Mouse (Mus musculus) spleen, adult 10 weeks (tissue): ENCODE results near the gene Lce3d. TPM values are rescaled to one million over a fixed set of nuclear protein-coding genes. Genes with fewer than 3 reads are reported as not detected.

Experiments used
- polyA plus RNA-seq: library from polyadenylated mRNA; stranded (reverse); fragments of 350-450 nt; fragmentation: Illumina TruSeq; extraction: RNeasy Lipid Tissue Mini Kit (QIAGEN cat#74804); gene quantifications from one replicate; pipeline ENCODE4 v1.2.3, GENCODE M21; 2015; ENCODE audit warnings: low replicate concordance; ENCODE audit not compliant: insufficient read depth

Lce3d gene
- not detected for polyA plus RNA-seq

GRCm38 (mm10) chr3:92957090-92957489, at the start of gene Lce3d:
Lce3d (plus strand) TSS chr3:92957390.

GRCm38 (mm10) chr3:92926130-92926529, 31.1 kb upstream of the Lce3d start, which contains the start of gene Lce3a:
Lce3a (minus strand) TSS chr3:92926230.

DNA sequence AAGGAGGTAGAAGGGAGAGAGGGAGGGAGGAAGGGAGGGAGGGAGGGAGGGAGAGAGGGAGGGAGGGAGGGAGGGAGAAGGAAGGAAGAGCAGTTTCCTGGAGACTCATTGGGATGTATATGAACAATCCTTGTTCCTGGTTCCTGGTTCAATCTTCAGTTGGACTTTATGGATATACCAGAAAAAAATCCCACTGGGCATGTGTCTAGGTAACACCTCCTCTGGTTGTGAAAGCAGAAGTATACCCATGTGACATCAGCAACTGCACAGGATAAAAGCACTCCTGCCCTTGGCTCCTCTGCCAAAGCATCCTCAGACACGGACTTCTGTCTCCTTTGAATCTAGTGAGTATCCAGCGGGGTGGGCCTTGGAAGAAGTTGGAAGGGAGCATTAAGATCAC, 24.5 kb upstream of the Lce3d start, which contains the start of gene Lce3b:
TSS of gene Lce3b (plus strand) at position 301 of the 400 bp plus-strand sequence.

DNA sequence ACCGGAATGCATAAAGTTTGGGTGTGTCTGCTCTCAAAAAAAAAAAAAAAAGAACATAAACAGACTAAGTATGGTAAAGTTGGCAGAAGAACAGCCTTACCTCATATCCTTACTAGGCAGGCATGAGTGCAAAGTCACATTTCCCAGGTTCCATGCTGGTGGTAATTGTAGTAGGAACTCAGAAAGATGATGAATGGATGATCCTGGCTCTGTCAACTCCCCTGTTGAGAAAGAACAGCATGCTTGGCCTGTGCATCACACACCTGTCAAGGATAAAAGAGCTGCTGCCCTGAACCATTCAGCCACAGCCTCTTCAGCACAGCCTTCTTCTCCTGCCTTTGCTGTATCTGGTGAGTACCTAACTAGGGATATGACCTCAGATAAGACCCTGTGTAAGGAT, 13.0 kb upstream of the Lce3d start, which contains the start of gene Lce3c:
TSS of gene Lce3c (plus strand) at position 301 of the 400 bp plus-strand sequence.

DNA sequence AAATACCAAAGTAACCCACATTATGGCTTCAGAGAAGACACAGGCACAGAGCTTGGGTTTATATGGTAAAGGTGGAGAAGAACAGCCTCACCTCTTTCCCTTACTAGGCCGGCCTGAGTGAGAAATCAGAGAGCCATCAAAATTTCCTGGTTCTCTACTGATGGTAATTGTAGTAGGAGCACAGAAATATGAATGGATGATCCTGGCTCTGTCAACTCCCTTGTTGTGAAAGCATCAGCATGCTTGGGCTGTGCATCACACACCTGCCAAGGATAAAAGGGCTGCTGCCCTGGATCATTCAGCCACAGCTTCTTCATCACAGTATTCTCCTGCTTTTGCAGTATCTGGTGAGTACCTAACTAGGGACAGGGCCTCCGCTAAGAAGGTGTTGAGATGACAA, 9.6 kb downstream of the Lce3d start, which contains the start of gene Lce3e:
TSS of gene Lce3e (plus strand) at position 301 of the 400 bp plus-strand sequence.

GRCm38 (mm10) chr3:92991926-92992325, 34.7 kb downstream of the Lce3d start, which contains the start of gene Lce3f:
Lce3f (plus strand) TSS chr3:92992226.

Other genes with a start within 250 kb of the Lce3d start
- not detected for gene Lce1e, start 248.3 kb upstream of the Lce3d start, polyA plus RNA-seq
- gene Lce1f, start 237.0 kb upstream of the Lce3d start, polyA plus RNA-seq = not detected
- gene Gm38119, start 218.3 kb upstream of the Lce3d start, polyA plus RNA-seq = not detected
- gene Lce1g, start 205.1 kb upstream of the Lce3d start, polyA plus RNA-seq = not detected
- not detected for gene Lce1h, start 192.3 kb upstream of the Lce3d start, polyA plus RNA-seq
- gene Lce1i, start 178.5 kb upstream of the Lce3d start, polyA plus RNA-seq = not detected
- not detected for gene Lce1j, start 166.9 kb upstream of the Lce3d start, polyA plus RNA-seq
- not detected for gene Lce1k, start 149.5 kb upstream of the Lce3d start, polyA plus RNA-seq
- gene Kprp, start 130.1 kb upstream of the Lce3d start, polyA plus RNA-seq = not detected
- not detected for gene Lce1l, start 106.1 kb upstream of the Lce3d start, polyA plus RNA-seq
- not detected for gene 2310050C09Rik, start 87.2 kb upstream of the Lce3d start, polyA plus RNA-seq
- gene Lce3a, start 31.2 kb upstream of the Lce3d start, polyA plus RNA-seq = not detected
- gene Lce3b, start 24.4 kb upstream of the Lce3d start, polyA plus RNA-seq = not detected
- gene Lce3c, start 12.9 kb upstream of the Lce3d start, polyA plus RNA-seq = not detected
- gene Lce3e, start 9.7 kb downstream of the Lce3d start, polyA plus RNA-seq = not detected
- gene Lce3f, start 34.8 kb downstream of the Lce3d start, polyA plus RNA-seq = not detected
- not detected for gene Crct1, start 58.3 kb downstream of the Lce3d start, polyA plus RNA-seq
- not detected for gene Lce1m, start 61.7 kb downstream of the Lce3d start, polyA plus RNA-seq
- not detected for gene Gm4858, start 111.4 kb downstream of the Lce3d start, polyA plus RNA-seq
- gene Crnn, start 187.4 kb downstream of the Lce3d start, polyA plus RNA-seq = not detected
- not detected for gene Flg2, start 239.9 kb downstream of the Lce3d start, polyA plus RNA-seq